In the genomic region with DNA sequence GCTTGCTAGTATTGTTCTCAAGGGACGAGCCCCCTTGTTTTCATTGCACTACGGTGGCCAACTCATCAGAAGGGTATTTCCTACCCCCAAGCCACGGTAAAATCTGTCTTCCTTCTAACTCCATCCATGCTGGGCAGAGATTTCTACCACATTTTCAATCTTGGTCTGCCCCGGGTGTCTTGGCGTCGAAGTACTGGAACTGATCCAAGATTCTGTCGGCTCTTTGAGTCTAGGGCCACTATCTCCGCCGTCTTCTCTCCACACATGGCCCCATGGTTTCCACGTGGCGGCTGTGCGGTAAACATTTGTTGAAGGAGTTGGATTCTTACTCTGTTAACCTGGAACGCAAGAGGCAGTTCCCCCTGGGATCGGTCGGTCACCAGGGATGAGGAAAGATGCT, we compare ENCODE assay signal across 28 mouse cellular contexts.
DNase-seq lines count a peak whose midpoint lies in the region; ATAC-seq and TF ChIP-seq lines count a peak whose summit lies in the region.
"Had no signal": no experiment of that assay in that cellular context is flagged by ENCODE, and none has a peak within 500 bp of the region (broad histone marks: within the 10 kb centered on the region; RNA-seq: fewer than 3 reads in every experiment).

No protein-coding gene starts in this region.

- no peak for TF ChIP-seq CTCF in cerebellum, adult 2 months (IDR thresholded peaks at IDR 0.05; ENCODE audit: borderline replicate concordance, insufficient read depth, low read depth, low read length)
- no peak for TF ChIP-seq CTCF in hindbrain, postnatal 0 days (IDR thresholded peaks at IDR 0.05; ENCODE audit: low read depth)
- no peak for TF ChIP-seq CTCF in brain, embryonic 14.5 days (IDR thresholded peaks at IDR 0.05; ENCODE audit: borderline replicate concordance, extremely low read depth, insufficient read depth, insufficient read length)

- H3K36me3 ChIP-seq in hindbrain, postnatal 0 days (ENCODE audit: insufficient read depth, low read length): no peaks in the 10 kb centered on the region
- no peaks in the 10 kb centered on the region for H3K36me3 ChIP-seq in hindbrain, embryonic 14.5 days (replicated peaks; ENCODE audit: control insufficient read depth, insufficient read depth)
- H3K36me3 ChIP-seq: embryonic facial prominence, embryonic 13.5 days; forebrain, embryonic 10.5 days; forebrain, embryonic 15.5 days; kidney, embryonic 15.5 days; liver, embryonic 12.5 days; neural tube, embryonic 12.5 days had no signal

- WGBS in cerebellum, adult 2 months: 11% methylated on average over 15 of the region's 15 CpGs
- 46% methylated on average over 15 of the region's 15 CpGs for WGBS in hindbrain, postnatal 0 days
- WGBS in hindbrain, embryonic 14.5 days: 75% methylated on average over 15 of the region's 15 CpGs

- no peak overlapping the region for H3K4me2 ChIP-seq in hindbrain, postnatal 0 days (ENCODE audit: low read depth, low read length)
- no peak overlapping the region for H3K4me2 ChIP-seq in hindbrain, embryonic 14.5 days (replicated peaks)
- H3K4me2 ChIP-seq: embryonic facial prominence, embryonic 13.5 days; forebrain, embryonic 15.5 days; heart, embryonic 11.5 days; kidney, embryonic 15.5 days; liver, embryonic 12.5 days; neural tube, embryonic 12.5 days had no signal

- no peaks in the 10 kb centered on the region for H3K27me3 ChIP-seq in cerebellum, adult 2 months (ENCODE audit: control insufficient read depth, insufficient read depth, low read length)
- H3K27me3 ChIP-seq in hindbrain, postnatal 0 days (ENCODE audit: insufficient read depth, low read length): no peaks in the 10 kb centered on the region
- H3K27me3 ChIP-seq in hindbrain, embryonic 14.5 days (ENCODE audit: control insufficient read depth, insufficient read depth, low read length): no peaks in the 10 kb centered on the region
- H3K27me3 ChIP-seq: embryonic facial prominence, embryonic 13.5 days; forebrain, embryonic 15.5 days; kidney, embryonic 15.5 days; neural tube, embryonic 12.5 days had no signal

- H3K27ac ChIP-seq in cerebellum, adult 2 months (ENCODE audit: insufficient read depth, low read length): no peak overlapping the region
- no peak overlapping the region for H3K27ac ChIP-seq in hindbrain, postnatal 0 days
- no peak overlapping the region for H3K27ac ChIP-seq in hindbrain, embryonic 14.5 days
- H3K27ac ChIP-seq: embryonic facial prominence, embryonic 13.5 days; forebrain, embryonic 10.5 days; forebrain, embryonic 15.5 days; kidney, embryonic 15.5 days; left cerebral cortex, adult 2 months; liver, embryonic 12.5 days; neural tube, embryonic 12.5 days had no signal

- no peaks in the 10 kb centered on the region; the same call in 1 of the 2 replicates for H3K4me1 ChIP-seq in cerebellum, adult 2 months (ENCODE audit: control insufficient read depth, insufficient read depth, low read length)
- H3K4me1 ChIP-seq in hindbrain, postnatal 0 days (ENCODE audit: insufficient read depth, low read length): no peaks in the 10 kb centered on the region
- 0 out of 2 replicates have a peak, but pooled peaks cover 7% of the 10 kb centered on the region for H3K4me1 ChIP-seq in hindbrain, embryonic 14.5 days (replicated peaks; ENCODE audit: control insufficient read depth, insufficient read depth, low read length)
- H3K4me1 ChIP-seq: forebrain, embryonic 15.5 days; kidney, embryonic 15.5 days had no signal

- peak; percentile 49 to 57 for DNase-seq in cerebellum, postnatal 14 days
- DNase-seq in cerebellum, adult 2 months: no peak
- peak; percentile 51 for DNase-seq in hindbrain, postnatal 0 days (ENCODE audit: low spot score)
- no peak for DNase-seq in hindbrain, embryonic 14.5 days (ENCODE audit: low spot score)
- DNase-seq in lung, postnatal 10 days: peak; percentile 35
- DNase-seq in lung, postnatal 36 days: no peak
- peak; percentile 38 for DNase-seq in brain, embryonic 14.5 days (ENCODE audit: low read depth)
- DNase-seq: adrenal gland, adult 2 months; adrenal gland, postnatal 36 days; cerebellum, adult 8-10 months; gastrocnemius, postnatal 25 days; heart, adult 11 months; heart, postnatal 14 days; kidney, adult 18-20 months; kidney, postnatal 25 days; liver, postnatal 0 days; midbrain, embryonic 14.5 days; right cerebral cortex, postnatal 4 days; thymus, postnatal 4 days had no signal

- no peak overlapping the region for H3K9ac ChIP-seq in hindbrain, postnatal 0 days (replicated peaks; ENCODE audit: low read length)
- H3K9ac ChIP-seq in hindbrain, embryonic 14.5 days: no peak overlapping the region
- H3K9ac ChIP-seq: embryonic facial prominence, embryonic 13.5 days; forebrain, embryonic 15.5 days; kidney, embryonic 15.5 days; liver, embryonic 12.5 days; liver, postnatal 0 days; neural tube, embryonic 12.5 days had no signal

- ATAC-seq in hindbrain, postnatal 0 days: no peak
- no peak for ATAC-seq in hindbrain, embryonic 14.5 days (ENCODE audit: low FRiP score)
- ATAC-seq: activated CD4-positive, CD25-positive, alpha-beta regulatory T cell, adult 4 months; forebrain, embryonic 15.5 days; liver, embryonic 12.5 days; liver, postnatal 0 days had no signal

- TF ChIP-seq POLR2A in cerebellum, adult 2 months (IDR thresholded peaks at IDR 0.05; ENCODE audit: borderline replicate concordance, insufficient read depth, low read length): no peak
- no peak for TF ChIP-seq POLR2A in brain, embryonic 14.5 days (IDR thresholded peaks at IDR 0.05; ENCODE audit: borderline replicate concordance, extremely low read depth, insufficient read depth, insufficient read length, poor library complexity, severe bottlenecking)

- no peak overlapping the region for H3K4me3 ChIP-seq in cerebellum, adult 2 months (replicated peaks; ENCODE audit: insufficient read depth, low read depth, low read length)
- no peak overlapping the region for H3K4me3 ChIP-seq in hindbrain, postnatal 0 days (ENCODE audit: low read length)
- no peak overlapping the region for H3K4me3 ChIP-seq in hindbrain, embryonic 14.5 days (replicated peaks; ENCODE audit: low read length)
- H3K4me3 ChIP-seq: embryonic facial prominence, embryonic 13.5 days; forebrain, embryonic 10.5 days; forebrain, embryonic 15.5 days; kidney, embryonic 15.5 days; left cerebral cortex, adult 2 months; liver, embryonic 12.5 days; neural tube, embryonic 12.5 days had no signal

- no peaks in the 10 kb centered on the region for H3K9me3 ChIP-seq in hindbrain, postnatal 0 days (ENCODE audit: low read length)
- no peaks in the 10 kb centered on the region for H3K9me3 ChIP-seq in hindbrain, embryonic 14.5 days (ENCODE audit: control insufficient read depth, low read length)
- H3K9me3 ChIP-seq: embryonic facial prominence, embryonic 13.5 days; forebrain, embryonic 15.5 days; kidney, embryonic 15.5 days; neural tube, embryonic 12.5 days had no signal

Comparison
In these comparisons a context has a peak if more than half of its experiments do, and no peak if none do; other contexts are left out.
1. DNase-seq: peak in cerebellum, postnatal 14 days (2 of 2), hindbrain, postnatal 0 days (single experiment), lung, postnatal 10 days (single experiment) and brain, embryonic 14.5 days (single experiment); none in cerebellum, adult 2 months (0 of 2), hindbrain, embryonic 14.5 days (single experiment) and lung, postnatal 36 days (single experiment).